Mouse (Mus musculus): ENCODE data around the gene Prkg1.

Prkg1 gene

DNA sequence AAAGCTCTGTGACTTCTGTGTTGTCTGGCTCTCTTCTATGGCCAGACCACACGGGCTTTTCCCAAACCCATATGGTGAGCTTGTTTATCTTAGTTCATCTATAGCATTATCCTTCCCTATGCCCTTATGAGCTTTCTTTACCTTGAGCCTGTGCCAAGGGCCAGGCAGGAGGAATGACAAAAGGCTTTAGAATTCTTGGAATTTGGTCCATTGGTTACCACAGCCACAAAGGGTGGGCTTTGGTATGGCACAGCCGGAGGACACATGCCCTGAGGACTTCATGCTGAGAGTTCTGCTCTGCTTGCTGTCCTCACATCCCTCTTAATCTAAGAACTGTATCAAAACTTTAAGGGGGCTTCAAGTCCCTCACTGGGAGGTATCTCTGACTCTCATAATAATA lies 628.5 kb downstream of the Prkg1 start:
- DNase-seq = no peak

DNA sequence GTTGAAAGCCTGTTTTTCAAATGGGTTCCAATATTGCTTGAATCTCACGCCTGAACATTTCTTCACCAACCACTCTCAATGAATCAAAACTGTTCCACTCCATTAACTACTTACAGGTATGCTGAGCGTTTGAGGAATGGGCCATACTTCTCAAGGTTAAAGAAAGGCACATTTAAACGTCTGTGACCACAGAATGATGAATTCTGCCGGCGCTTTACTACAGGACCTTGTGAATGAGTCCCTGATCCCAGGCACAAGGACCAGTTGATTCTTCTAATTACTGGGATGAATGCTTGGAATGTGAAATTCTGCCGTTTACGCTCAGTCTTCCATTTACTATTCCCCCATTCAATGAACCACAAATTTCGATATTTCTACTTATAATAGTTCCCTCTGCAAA lies 632.2 kb downstream of the Prkg1 start:
- DNase-seq = no peak

DNA sequence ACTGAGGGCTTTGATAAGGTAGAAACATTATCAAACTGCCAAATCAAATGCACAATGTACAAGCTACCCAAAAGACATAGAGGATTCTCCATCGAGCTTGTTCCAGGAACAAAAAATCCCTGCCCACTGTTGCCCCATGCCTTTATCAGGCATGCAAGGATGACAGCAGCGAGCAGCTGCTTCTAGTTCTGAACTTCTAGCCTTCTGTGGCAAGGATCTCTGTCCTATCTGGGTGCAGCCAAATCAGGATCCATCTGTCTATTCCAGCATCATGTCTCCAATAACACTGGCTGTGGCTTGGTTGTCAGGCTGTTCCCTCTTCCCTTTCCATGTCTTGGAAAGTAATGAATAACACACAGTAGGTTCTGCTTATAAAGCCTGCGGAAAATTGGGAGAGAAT lies 640.2 kb downstream of the Prkg1 start:
- DNase-seq = no peak

DNA sequence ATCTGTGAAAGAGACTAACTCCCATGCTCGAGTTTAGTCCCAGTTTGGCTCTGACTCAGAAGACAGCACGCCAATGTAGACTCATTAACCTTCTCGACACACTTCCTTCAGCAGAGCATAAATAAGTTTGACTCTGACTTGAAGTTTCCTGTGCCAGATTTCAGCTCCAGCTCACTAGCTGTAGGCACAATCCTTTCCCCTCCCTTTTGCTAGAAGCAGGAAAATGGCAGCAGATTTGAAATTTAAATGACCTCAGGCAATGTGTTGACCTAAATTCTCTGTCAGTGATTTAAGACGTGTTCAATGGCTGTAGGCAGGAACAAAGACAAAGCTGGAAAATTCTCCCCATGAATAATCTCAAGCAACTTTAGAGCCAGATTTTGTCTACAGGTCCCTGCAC lies 650.1 kb downstream of the Prkg1 start:
- no peak for DNase-seq

DNA sequence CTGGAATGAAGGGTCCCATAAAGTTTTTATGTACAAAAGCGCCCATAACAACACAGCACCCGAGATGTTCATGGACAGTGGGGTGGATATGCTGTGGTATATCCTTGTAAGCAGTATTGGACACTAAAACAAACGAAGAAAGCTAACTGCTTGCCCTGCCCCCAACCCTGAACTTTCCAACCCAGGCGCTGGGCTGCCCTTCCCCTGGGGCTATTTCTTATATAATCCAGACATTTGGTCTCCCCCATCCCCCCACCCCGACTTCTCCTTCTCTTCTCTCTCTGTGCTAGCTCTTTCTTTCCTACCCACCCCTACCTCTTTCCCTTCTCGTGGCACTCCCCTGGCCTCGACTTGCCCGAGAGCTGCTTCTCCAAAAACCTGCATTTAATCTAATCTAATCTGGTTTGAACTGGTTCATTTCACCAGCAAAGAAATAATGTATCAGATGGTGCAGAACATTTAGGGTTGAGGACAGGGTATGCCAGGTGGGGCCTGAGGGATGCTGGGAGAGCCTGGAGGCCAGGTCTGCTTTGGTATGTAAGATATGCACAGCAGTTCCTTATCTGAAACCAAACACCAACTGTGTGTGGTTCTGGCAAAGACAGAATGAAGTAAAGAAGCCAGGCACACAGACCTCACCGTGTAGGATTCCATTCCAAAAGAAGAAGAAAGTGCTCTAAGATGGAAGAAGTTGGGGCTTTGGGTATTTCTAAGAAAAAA lies 657.8 kb downstream of the Prkg1 start:
- peak; percentile 53 for DNase-seq

DNA sequence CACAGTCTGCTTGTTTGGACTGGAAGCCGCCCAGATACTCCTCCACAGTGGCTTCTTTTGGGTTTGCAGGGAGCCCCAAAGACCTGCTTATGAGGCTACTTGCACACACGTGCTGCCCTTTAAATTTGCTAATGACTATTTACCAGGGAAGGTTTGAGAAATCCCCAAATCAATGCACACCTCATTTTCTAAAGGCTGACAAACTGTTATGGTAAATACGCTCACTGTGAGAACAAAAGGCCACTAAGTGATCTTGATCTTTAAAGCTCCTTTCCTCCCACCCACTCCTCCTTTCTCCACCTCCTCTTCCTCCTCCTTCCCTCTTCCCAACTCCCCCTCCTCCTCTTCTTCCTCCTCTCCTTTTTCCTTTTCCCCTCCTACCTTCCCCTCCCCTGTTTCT lies 658.8 kb downstream of the Prkg1 start:
- DNase-seq = no peak

DNA sequence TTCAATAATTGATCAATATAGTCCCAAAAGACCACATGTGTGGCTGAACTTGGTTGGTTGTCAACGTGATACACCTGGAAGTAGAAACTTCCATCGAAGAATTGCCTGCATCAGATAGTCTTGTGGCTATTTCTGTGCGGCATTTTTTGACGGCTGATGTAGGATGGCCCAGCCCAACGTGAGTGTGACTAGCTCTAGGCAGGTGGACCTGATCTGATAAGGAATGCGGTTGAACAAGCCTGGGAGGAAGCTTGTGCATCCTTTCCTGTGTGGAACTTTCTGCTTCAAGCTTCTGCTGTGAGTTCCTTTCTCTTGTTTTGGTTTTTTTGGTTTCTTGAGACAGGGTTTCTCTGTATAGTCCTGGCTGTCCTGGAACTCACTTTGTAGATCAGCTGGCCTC lies 660.1 kb downstream of the Prkg1 start:
- peak; percentile 20 for DNase-seq

DNA sequence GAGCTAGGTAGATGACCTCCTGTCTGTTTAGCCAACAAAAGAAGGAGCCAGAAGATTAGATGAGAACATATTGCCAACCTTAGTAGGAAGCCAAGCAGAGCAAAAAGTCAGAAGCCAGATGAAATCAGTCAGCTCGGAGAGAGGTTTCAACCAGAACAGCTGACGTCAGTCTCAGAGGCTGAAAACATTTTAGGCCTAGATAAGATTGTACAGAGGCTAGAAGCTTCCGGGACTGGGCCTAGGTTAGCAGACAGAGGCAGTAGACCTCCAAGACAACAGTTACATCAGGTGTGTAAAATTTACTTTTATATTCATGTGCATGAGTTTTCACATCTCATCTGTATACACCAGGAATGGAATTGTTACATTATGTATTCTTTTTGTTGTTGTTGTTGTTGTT lies 665.5 kb downstream of the Prkg1 start:
- DNase-seq = no peak

DNA sequence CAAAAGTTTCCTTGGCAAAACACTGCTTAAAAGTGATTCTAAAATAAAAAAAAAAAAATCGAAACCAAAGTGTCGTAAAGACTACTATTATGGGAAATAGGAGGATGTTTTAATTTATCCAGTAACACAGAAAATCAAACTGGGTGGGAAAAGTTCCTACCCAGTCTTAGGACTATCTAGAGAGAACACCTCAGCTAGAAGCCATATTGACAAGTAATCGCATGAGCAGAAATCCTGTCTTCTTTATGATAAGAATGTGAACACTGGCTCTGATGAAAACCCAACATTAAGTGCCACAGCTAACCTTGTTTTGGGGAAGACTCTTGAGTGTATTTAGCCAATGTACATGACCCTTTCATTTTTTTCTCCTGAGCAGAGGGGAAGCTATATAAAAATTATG lies 667.0 kb downstream of the Prkg1 start:
- DNase-seq = no peak

DNA sequence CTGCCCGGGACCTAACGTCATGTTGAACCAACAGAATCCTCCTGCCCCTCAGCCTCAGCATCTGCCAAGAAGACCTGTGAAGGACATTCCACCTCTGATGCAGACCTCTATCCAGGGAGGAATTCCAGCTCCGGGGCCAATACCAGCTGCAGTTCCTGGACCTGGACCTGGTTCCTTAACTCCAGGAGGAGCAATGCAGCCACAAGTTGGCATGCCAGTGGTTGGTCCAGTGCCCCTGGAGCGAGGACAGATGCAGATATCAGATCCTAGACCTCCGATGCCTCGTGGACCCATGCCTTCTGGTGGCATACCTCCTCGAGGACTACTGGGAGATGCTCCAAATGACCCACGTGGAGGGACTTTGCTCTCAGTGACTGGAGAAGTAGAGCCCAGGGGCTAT lies 681.1 kb downstream of the Prkg1 start:
- no peak for DNase-seq

DNA sequence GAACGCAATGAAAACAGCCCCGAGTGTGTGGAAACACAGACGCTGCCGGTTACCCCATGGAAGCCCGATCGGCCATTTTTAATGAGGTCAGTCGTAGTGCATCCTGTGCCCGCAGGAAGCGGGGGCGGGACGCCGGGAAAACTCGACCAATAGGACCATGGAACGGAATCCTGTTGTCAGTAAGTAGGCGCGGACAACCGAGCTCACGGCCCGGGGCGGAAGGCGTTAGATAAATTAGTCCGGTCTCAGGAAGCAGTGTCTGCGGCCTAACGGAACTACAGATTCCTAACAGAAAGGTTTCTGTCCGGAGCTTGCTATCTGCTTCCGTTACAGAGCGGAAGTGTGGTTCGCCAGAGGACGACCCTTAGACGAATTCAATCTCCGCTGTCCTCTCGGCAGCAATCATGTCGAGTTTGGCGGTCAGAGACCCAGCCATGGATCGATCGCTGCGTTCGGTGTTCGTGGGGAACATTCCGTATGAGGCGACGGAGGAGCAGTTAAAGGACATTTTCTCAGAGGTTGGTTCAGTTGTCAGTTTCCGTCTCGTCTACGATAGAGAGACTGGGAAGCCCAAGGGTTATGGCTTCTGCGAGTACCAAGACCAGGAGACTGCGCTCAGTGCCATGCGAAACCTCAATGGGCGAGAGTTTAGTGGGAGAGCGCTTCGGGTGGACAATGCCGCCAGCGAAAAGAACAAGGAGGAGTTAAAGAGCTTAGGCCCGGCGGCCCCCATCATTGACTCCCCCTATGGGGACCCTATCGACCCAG lies 682.0 kb downstream of the Prkg1 start, which contains the start of gene Cstf2t:
TSS of gene Cstf2t (plus strand) at position 176 of the 768 bp plus-strand sequence.
- peak; percentile 97 for DNase-seq

DNA sequence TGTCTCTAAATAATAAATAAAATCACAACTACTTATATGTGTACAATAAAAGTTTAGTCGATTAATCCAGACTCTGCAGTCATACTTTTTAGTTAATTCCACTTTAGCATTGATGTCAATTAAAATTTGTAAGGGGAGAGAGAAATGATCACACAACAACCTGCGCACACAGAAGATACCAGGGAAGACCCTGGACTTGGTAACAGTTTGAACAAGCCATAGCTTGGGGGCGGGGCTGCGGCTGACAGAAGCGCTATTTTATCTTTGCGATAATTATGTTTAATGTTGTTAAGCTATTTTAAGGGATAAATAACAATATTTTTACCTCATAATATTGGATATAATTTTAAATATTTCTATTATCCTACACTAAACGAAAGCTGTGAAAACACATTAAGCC lies 682.6 kb downstream of the Prkg1 start:
- no peak for DNase-seq

DNA sequence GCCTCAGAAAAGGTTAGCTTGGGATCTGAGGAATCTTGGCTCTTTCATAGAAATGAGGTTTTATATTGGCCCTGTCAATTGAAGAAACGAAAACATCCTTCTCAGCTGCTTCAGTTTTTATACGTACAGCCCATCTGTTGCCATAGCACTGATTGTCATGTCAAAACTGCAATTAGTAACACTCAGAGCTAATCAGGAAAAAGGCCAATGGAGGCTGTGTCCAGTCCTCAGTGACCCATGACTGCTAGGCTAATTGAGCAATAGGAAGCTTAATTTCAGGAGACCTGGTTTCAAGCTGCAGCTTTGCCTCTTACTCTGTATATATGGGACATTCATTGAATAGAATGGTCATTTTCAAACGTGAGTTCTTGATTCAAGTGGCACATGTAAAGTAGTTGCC lies 686.6 kb downstream of the Prkg1 start:
- DNase-seq = no peak

DNA sequence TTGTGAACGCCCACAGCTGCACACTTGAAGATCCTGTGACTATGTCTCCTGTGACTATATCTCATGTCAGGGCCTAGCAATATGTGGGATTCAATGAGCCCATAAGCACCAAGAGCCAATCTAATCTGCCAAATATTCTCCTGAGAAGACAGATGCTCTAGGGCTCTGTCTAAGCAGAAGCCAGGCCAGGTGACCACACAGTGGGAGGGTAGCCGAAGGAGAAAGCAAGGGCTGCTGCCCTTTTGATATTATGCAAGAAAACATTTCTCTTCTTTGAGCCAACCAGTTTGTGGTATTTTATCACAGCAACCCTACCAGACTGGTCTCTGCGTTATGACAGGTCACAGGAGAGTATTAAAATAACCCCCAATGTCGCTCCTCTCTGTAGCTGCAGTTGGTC lies 688.7 kb downstream of the Prkg1 start:
- no peak for DNase-seq

DNA sequence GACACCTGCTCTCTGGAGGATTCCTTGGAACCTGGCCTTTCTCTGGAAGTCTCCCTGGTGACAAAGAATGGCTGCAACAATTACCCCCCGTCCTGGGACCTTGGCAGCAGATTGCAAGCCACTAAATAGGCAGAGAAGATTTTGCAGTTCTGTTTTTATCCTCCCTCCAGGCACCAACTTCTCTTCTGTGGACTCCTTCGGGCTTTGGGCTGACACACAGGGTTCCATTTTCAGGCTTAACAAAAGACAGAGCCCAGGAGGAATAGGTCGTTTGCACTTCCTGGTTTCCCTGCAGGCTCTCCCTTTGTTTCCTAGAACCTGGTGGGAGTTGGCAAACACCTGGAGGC lies 690.1 kb downstream of the Prkg1 start:
- no peak for DNase-seq

DNA sequence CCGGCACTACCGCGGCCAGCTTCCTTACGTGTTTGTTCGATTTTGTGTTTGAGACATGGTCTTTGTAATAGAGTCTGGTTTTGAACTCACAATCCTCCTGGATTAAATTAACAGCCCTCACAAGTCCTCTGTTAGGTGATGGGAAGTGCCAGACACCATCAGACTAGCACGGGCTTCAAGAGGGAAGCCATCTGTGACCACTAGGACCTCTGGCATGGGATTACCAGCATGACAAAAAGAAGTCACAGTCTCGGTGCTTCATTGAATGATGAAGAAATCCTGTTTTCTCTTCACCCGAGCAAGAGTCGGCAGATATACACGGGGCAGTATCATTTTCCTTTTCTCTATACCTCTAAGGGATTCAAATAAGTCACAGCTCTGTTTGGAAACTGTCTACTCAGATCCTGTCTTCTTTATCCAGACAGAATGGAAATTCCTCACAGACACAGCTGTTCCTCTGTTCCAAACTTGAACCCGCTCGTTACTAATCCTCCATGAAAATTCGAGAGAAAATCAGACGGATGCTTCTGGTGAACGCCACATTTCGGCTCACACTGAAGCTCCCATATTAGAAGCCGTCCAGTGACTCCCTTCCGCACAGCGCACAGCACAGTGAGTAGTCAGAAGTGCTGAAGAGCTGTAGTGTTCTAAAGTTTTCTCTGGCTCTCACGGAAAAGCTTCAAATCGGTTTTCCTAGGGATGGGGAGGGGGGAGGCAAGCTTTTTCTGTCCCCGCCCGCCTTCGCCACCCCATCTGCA lies 690.7 kb downstream of the Prkg1 start:
- DNase-seq = no peak

DNA sequence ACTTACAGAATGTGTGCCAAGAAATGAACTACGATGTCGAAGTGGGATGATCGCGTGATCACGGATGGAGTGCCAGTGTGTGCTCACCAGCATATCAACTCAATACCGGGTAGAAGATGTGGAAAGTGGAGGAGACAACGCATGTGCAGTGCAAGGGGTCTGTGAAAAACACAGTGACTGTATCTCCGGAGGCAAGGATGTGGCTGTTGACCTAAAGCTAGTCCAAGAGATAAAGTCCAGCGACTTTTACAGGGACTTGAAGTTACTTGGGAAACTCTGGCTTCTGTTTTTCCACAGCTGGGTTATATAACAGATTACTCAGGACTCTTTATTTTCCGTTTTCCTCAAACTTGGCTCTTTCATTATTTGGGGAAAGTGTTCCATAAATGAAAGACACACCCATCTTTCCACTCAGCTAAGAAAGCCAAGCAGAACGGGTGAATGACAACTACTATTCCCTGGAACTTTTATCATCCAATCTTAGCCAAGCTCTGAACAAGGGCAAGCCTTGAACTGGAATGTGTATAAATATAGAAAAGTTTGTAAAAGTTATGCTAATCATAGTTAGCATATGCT lies 699.5 kb downstream of the Prkg1 start:
- DNase-seq = no peak

DNA sequence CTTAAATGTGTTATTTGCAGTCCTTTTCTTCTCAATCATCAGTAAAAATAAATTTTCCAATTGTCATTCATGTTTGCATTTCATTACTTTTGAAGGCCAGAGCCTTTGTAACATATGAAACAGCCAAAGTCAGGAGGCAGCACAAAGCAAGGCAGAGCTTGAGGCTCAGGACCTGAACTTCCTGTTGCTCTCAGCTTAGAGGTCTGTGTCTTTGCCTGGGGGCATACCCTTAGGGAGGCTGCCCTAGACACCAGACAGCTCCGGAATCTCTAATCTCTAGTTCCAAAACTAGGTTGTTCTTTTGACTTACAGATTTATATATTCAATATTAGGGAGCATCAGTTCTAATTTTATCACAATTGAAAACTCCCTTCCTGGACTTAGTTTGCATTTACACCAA lies 700.1 kb downstream of the Prkg1 start:
- no peak for DNase-seq

DNA sequence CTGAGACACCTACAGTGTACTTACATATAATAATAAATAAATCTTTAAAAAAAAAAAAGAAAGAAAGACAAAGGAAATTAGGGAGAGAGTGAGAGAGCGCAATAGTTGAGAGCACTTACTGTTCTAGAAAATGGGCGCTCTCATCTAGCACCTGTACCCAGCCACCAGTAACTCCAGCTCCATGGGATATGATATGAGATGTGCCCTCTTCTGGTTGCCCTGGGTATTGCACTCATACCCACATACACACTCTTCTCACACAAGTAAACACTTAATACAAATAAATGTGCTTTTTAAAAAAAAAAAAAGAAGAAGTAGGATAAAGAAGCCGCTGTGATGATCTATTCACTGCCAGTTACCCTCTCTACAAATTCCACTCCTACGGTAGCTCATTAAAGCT lies 718.2 kb downstream of the Prkg1 start:
- peak; percentile 19 for DNase-seq

DNA sequence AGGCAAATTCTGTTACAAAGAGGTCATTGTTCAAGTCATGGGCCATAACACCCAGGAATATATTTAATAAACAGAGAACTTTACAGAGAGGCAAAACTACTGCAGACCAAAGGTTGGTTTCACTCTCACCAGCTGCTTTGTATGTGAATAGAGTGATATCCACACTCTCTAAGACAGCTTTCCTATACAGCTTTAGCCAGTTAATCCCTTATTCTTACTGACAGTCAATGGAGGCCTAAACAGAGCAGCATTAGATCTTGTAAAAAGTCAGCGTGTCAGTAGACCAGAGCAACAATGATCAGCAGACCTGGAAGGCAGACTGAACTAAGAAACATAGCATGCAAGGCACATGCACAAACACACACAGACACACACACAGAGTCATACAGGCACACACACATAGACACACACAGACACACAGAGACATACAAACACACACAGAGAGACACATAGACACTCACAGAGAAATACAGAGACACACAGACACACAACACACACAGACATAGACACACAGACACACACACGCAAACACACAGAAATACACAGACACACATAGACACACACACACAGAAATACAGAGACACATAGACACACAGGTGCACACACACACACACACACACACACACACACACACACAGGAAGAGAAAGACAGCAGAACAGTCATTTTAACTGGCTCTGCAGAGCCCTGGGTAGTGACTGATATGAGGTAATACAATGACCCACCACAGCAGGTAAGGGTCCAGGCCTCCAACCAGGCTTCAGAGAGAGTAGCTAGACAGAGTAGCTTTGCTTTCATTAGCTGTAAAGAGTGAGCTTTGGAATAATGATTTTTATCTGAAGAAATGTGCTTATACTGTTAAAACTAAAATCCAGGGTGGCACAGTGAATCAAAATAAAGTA lies 723.6 kb downstream of the Prkg1 start:
- DNase-seq = no peak

DNA sequence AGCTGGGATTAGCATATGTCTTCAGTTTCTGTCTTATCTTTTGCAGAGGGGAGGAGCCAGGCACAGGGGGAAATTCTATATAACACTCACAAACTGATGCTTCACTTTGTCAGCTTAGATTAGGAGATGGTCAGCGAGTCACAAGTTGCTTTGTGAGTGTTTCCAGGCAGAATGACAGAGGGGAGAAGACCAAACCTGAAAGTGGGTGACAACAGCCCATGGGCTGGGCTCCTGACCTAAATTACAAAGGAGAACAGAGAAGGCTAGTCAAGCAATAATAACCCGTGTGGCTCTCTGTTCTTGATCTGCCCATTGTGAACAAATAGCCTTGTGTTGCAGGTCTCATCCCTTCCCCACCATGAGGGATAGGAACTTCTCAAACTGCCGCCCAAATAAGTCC lies 725.9 kb downstream of the Prkg1 start:
- DNase-seq = no peak

DNA sequence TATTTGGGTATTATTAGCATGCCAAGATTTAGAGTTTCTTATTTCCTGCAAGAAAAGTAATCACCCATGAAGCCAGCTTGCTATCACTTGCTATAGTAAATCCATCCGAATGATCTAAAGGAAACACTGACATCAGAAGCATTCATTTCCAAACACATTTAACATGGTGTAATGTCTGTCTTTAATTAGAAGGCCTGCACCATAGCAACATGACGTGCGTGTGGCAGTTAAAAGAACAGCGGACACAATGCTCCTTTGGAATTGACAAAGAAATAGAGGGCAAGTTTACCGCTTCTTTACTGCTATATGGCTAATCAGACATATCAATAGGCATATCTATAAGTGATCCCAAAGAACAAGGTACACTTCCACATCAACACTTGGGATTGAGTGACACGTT lies 733.2 kb downstream of the Prkg1 start:
- DNase-seq = no peak

DNA sequence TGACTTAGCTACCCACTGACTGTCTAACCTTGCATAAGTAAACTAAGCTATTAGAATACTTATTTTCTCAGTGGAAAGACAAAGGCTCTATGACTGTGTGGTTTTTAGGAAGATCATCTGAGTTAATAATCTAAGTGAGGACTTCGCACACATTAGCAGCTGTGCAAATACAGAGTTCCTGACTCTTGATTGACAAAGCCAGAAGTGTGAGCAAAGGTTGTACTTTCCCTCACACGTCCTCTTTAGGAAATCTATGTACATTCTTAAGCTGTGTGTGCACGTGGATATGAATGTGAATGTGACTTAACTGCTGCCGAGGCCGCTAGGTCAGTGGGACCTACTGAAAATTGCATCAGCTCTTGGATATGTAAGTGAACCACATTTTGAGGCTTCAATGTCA lies 738.0 kb downstream of the Prkg1 start:
- no peak for DNase-seq

Data from liver (tissue).